Mouse (Mus musculus) cerebellum, adult 2 months (tissue): ENCODE data around the gene Zfp644. TPM values are rescaled to one million over a fixed set of nuclear protein-coding genes. Genes with fewer than 3 reads are reported as not detected.
A peak's percentile ranks its signal among the peaks of the same experiment; 100 is the strongest.

Experiments
- DNase-seq, 2 experiments: peaks; one replicate each; pipeline ENCODE4 v3.0.0; 2021
- H3K27ac ChIP-seq: fragments of 200-500 bp; 2 replicates; pipeline ENCODE4 v1.5.1; 2012; ENCODE audit warnings: low read length, control low read depth, inconsistent platforms; ENCODE audit not compliant: insufficient read depth
- H3K27me3 ChIP-seq: fragments of 200-500 bp; 2 replicates; pipeline ENCODE4 v1.6.1; 2012; ENCODE audit warnings: inconsistent platforms, mild to moderate bottlenecking, low read length, moderate library complexity; ENCODE audit not compliant: control insufficient read depth, insufficient read depth
- H3K4me1 ChIP-seq: fragments of 200-500 bp; 2 replicates; pipeline ENCODE4 v1.6.1; 2011; ENCODE audit warnings: low read length; ENCODE audit not compliant: control insufficient read depth, insufficient read depth
- H3K4me3 ChIP-seq: fragments of 200-500 bp; replicated peaks from 2 replicates; pipeline ENCODE3; 2011; ENCODE audit warnings: mild to moderate bottlenecking, low read depth, low read length, control low read depth; ENCODE audit not compliant: insufficient read depth
- CTCF ChIP-seq: fragments of 200-500 bp; IDR thresholded peaks from 2 replicates; pipeline ENCODE4 v1.5.1; 2011; ENCODE audit warnings: low read depth, mild to moderate bottlenecking, control low read depth, low read length, moderate library complexity, borderline replicate concordance; ENCODE audit not compliant: insufficient read depth
- POLR2A ChIP-seq: fragments of 200-500 bp; IDR thresholded peaks from 2 replicates; pipeline ENCODE4 v1.6.1; 2011; ENCODE audit warnings: low read length, control low read depth, borderline replicate concordance; ENCODE audit not compliant: insufficient read depth
- WGBS: fragments of 180-500 bp; shearing (Covaris S2); methylation state at CpG from one replicate; pipeline ENCODE4 v1.1.7; 2018; 5-methylcytosine and 5-hydroxymethylcytosine counted together
- polyA plus RNA-seq: library from polyadenylated mRNA; depleted of rRNA; stranded (reverse); fragments of >200 nt; gene quantifications from 2 replicates; pipeline ENCODE4 v1.2.3, GENCODE M21; 2012; rRNA removed

Zfp644 gene
- polyA plus RNA-seq, 1 experiment, result 42.2 TPM

DNA sequence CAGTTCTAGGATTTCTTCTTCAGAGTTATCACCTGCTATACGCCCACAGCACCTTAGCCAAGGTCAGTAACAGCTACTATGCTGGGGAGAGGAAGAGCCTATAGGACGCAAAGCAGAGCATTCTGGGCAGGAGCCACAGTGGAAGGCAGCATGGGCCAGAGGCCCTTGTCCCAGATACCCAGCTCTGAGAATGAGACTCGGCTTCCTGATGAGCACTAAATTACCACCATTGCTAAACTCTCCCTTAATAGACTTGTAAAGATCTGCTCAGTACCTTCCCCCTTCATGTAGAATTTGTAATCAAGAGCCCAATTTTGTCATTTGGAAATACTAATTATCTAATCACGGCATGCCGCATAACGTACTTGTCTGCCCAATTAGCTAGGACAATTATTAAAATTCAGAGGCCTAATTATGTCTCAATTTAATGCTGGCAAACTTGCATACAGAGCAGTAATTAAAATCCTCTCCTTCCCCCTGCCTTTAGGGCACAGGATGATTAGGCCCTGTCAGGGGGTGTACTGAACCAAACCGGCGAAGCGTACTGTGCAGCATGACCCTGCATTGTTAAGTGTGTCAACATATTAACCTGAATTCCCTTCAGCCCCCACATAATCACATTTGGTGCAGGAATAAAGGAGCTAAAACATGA lies 119.7 kb downstream of the Zfp644 start:
- no peaks in the 10 kb centered on the region for H3K27me3 ChIP-seq
- no peak for DNase-seq
- H3K27ac ChIP-seq, result no peak overlapping the region
- TF ChIP-seq POLR2A (no peak), CTCF (no peak)
- 0 out of 2 replicates have a peak, but pooled peaks cover 3% of the 10 kb centered on the region for H3K4me1 ChIP-seq
- WGBS, result 83% methylated on average over 9 of the region's 9 CpGs
- H3K4me3 ChIP-seq, result no peak overlapping the region

GRCm38 (mm10) chr5:106575098-106575497 lies 122.0 kb downstream of the Zfp644 start:
- Histone ChIP-seq H3K4me3 (peak overlapping the region; percentile 78), H3K27ac (no peak overlapping the region), H3K4me1 (0 out of 2 replicates have a peak, but pooled peaks cover 3% of the 10 kb centered on the region), H3K27me3 (no peaks in the 10 kb centered on the region)
- DNase-seq, result peak in 1 of 2 experiments; percentile 15
- WGBS, result 31% methylated on average over 4 of the region's 4 CpGs
- TF ChIP-seq CTCF (no peak), POLR2A (no peak)

GRCm38 (mm10) chr5:106574560-106574946 lies 122.5 kb downstream of the Zfp644 start:
- H3K4me3 ChIP-seq, result peak overlapping the region; percentile 78
- peak; percentile 88 to 96 for DNase-seq
- H3K27me3 ChIP-seq, result no peaks in the 10 kb centered on the region
- peak; percentile 77 for TF ChIP-seq POLR2A
- peak; percentile 70 for TF ChIP-seq CTCF
- 0 out of 2 replicates have a peak overlapping the region, but pooled peaks have one; percentile 3 for H3K27ac ChIP-seq
- 0 out of 2 replicates have a peak, but pooled peaks cover 3% of the 10 kb centered on the region for H3K4me1 ChIP-seq
- WGBS, result 1% methylated on average over 45 of the region's 45 CpGs

DNA sequence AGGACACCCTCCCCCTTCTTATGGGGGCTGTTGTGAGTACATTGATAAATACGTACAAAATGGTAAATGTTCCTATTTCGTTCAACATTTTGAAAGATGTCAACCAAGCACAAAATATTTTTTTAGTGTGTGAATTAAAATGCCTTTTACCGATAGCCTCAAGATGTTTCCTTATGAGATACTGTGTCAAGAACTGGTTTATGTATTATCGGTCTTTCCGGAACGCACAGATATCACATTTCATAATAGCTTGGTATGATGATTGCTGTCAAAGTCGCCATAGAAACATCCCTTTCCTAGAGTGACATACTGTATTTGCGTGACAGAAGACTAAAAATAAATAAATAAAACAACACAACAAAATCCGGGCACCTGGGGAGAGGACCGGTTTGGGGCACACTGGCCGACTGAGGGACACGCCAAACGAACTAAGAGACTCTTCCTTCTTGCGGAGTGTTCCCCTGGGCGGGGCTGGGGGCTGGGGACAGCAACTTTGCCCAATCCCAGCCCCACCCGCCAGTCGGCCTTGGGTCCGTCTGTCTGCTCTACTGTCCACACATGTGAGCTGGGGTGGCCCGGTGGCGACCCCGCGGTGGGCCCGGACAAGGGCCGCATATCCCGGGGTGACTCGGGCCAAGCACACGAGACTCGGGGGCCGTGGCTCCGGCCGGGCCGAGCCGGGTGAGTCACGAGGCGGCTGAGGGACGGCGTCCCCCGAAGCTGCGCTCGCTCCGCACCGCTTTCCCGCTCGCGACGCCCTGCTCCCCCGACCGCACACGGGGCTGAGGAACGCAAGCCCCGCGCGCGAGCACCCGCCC lies 123.1 kb downstream of the Zfp644 start:
- 0 out of 2 replicates have a peak overlapping the region, but pooled peaks have one; percentile 3 for H3K27ac ChIP-seq
- 3% methylated on average over 55 of the region's 55 CpGs for WGBS
- TF ChIP-seq CTCF, result no peak
- TF ChIP-seq POLR2A, result no peak

More for the DNA sequence above, 123.1 kb downstream of the Zfp644 start:
- H3K4me3 ChIP-seq, result peak overlapping the region; percentile 78
- H3K27me3 ChIP-seq, result no peaks in the 10 kb centered on the region
- 0 out of 2 replicates have a peak, but pooled peaks cover 3% of the 10 kb centered on the region for H3K4me1 ChIP-seq
- peak in 1 of 2 experiments; percentile 59 for DNase-seq

Other genes starting within 250 kb of the Zfp644 start
- 33.4 and 38.4 TPM in 2 replicates for gene Barhl2, start 239.1 kb downstream of the Zfp644 start, polyA plus RNA-seq
- gene Gm17304, start 88.2 kb downstream of the Zfp644 start, polyA plus RNA-seq, result not detected in 2 replicates
- 1.00 and 1.2 TPM in 2 replicates for gene Hfm1, start 229.0 kb upstream of the Zfp644 start, polyA plus RNA-seq